Mouse (Mus musculus) NIH3T3 (cell line): Measurements from ENCODE around the gene Ipo4.

Source experiments
- DNase-seq: peaks from one replicate; pipeline ENCODE4 v3.0.0-alpha.2; 2012; ENCODE audit warnings: low read depth

Ipo4 gene

GRCm38 (mm10) chr14:55635523-55636007 lies at the start of gene Ipo4:
Gene Ipo4, minus strand, starts transcription at chr14:55635957.
- peak; percentile 90 for DNase-seq

- no peak for DNase-seq
These were observed 46.3 kb upstream of the Ipo4 start for GRCm38 (mm10) chr14:55682118-55682493.

GRCm38 (mm10) chr14:55681160-55682117 lies 45.7 kb upstream of the Ipo4 start, which contains the start of gene Tinf2:
Gene Tinf2, minus strand, starts transcription at chr14:55681820.
- peak; percentile 97 for DNase-seq

- DNase-seq: no peak
These were observed 41.9 kb upstream of the Ipo4 start for GRCm38 (mm10) chr14:55677615-55678014.

GRCm38 (mm10) chr14:55672741-55673060 lies 36.9 kb upstream of the Ipo4 start:
- DNase-seq: no peak

- DNase-seq: peak; percentile 94
These were observed 36.3 kb upstream of the Ipo4 start, which contains the start of the genes Gmpr2 and Nedd8 for GRCm38 (mm10) chr14:55671833-55672740. Gene Gmpr2, plus strand, starts transcription at chr14:55671941. Gene Nedd8, minus strand, starts transcription at chr14:55672124.

- no peak for DNase-seq
These were observed 35.7 kb upstream of the Ipo4 start for GRCm38 (mm10) chr14:55671486-55671832.

- no peak for DNase-seq
These were observed 24.9 kb upstream of the Ipo4 start for GRCm38 (mm10) chr14:55660636-55661035.

- peak; percentile 92 for DNase-seq
These were observed 24.3 kb upstream of the Ipo4 start, which contains the start of gene Mdp1 for GRCm38 (mm10) chr14:55659960-55660573. Gene Mdp1, minus strand, starts transcription at chr14:55660508.

- DNase-seq: no peak
These were observed 22.3 kb upstream of the Ipo4 start for GRCm38 (mm10) chr14:55658011-55658410.

- DNase-seq: no peak
These were observed 21.2 kb upstream of the Ipo4 start for GRCm38 (mm10) chr14:55656935-55657334.

GRCm38 (mm10) chr14:55651528-55651927 lies 15.8 kb upstream of the Ipo4 start:
- DNase-seq: no peak

- no peak for DNase-seq
These were observed 14.1 kb upstream of the Ipo4 start, which contains the start of gene Tssk4 for GRCm38 (mm10) chr14:55649884-55650283. Gene Tssk4, plus strand, starts transcription at chr14:55650184.

GRCm38 (mm10) chr14:55644261-55644888 lies 8.6 kb upstream of the Ipo4 start:
- DNase-seq: peak; percentile 23

- DNase-seq: peak; percentile 85
These were observed 7.5 kb upstream of the Ipo4 start, which contains the start of gene Tm9sf1 for GRCm38 (mm10) chr14:55643060-55643907. Gene Tm9sf1, minus strand, starts transcription at chr14:55643806.

GRCm38 (mm10) chr14:55642679-55643059 lies 6.9 kb upstream of the Ipo4 start:
- no peak for DNase-seq

- no peak for DNase-seq
These were observed 5.5 kb upstream of the Ipo4 start for GRCm38 (mm10) chr14:55641291-55641690.

- no peak for DNase-seq
These were observed 5.1 kb upstream of the Ipo4 start for GRCm38 (mm10) chr14:55640816-55641215.

GRCm38 (mm10) chr14:55637795-55638194 lies 2.0 kb upstream of the Ipo4 start, which contains the start of gene Gm49378:
Gene Gm49378, minus strand, starts transcription at chr14:55637895.
- DNase-seq: no peak

- peak; percentile 55 for DNase-seq
These were observed 759 bp downstream of the Ipo4 start for GRCm38 (mm10) chr14:55634874-55635522.
